Mouse (Mus musculus) myocyte (in vitro differentiated cells): ENCODE measurements around the gene Clcn6.

Experiments used
- CEBPB ChIP-seq: IDR thresholded peaks from 2 replicates; pipeline ENCODE4 v1.6.1; 2011; ENCODE audit warnings: mild to moderate bottlenecking, moderate library complexity; ENCODE audit not compliant: poor library complexity, insufficient read depth, severe bottlenecking
- POLR2A ChIP-seq: IDR thresholded peaks from one replicate; pipeline ENCODE4 v1.6.1; 2011; ENCODE audit warnings: low read depth, mild to moderate bottlenecking, control low read depth, moderate library complexity; ENCODE audit not compliant: insufficient read length
- SRF ChIP-seq: IDR thresholded peaks from one replicate; pipeline ENCODE4 v1.6.1; 2011; ENCODE audit warnings: low read depth; ENCODE audit not compliant: control insufficient read depth, insufficient read length

DNA sequence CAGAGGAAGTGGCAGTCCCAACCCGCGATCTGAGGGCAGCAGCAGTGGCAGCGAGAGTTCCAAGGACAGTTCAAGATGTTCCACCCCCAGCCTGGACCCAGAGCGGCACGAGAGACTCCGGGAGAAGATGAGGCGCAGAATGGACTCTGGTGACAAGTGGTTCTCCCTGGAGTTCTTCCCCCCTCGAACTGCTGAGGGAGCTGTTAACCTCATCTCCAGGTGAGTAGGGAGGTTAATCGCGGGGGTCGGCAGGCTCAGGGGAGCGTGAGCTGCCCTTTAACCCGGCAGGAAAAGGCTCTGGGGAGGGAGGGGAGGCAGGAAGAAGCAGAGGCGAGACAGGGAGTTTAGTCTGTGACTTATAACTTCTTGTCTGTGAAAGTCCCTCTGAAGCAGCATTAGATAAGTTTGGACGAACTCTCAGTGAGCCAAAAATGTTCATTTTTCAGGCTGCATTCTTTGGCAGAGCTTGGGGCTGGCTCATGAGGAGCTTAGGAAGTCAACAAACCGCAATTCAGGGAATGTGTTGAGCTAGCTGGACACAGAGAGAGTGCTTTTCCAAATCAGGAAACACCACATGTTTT is 3.1 kb upstream of the Clcn6 start:
- TF ChIP-seq POLR2A (no peak), CEBPB (no peak), SRF (no peak)
